ENCODE assay signal across 23 mouse cellular contexts in genomic region chr4:105001736-105002135, GRCm38 (mm10).
"Had no signal": no experiment of that assay in that cellular context is flagged by ENCODE, and none has a peak within 500 bp of the region (broad histone marks: within the 10 kb centered on the region; RNA-seq: fewer than 3 reads in every experiment).

No protein-coding gene starts in this region.

- H3K36me3 ChIP-seq: limb, embryonic 10.5 days; limb, embryonic 13.5 days; liver, embryonic 12.5 days; liver, embryonic 15.5 days; lung, embryonic 15.5 days; midbrain, embryonic 10.5 days had no signal

- H3K9me3 ChIP-seq: limb, embryonic 10.5 days; limb, embryonic 13.5 days; liver, embryonic 12.5 days; liver, embryonic 15.5 days; lung, embryonic 15.5 days; megakaryocyte, embryonic 14.5 days; midbrain, embryonic 10.5 days had no signal

- H3K27ac ChIP-seq: kidney, postnatal 0 days; layer of hippocampus, adult 2 months; limb, embryonic 10.5 days; limb, embryonic 13.5 days; liver, embryonic 12.5 days; liver, embryonic 15.5 days; lung, embryonic 15.5 days; midbrain, embryonic 10.5 days; stomach, postnatal 0 days had no signal

- DNase-seq: kidney, postnatal 25 days; layer of hippocampus, adult 9-11 months; liver; lung, adult 18-20 months; lung, postnatal 10 days; lung, postnatal 36 days; right cerebral cortex, adult 18-20 months; right cerebral cortex, postnatal 14 days; right cerebral cortex, postnatal 4 days; thymus, adult 2 months; thymus, postnatal 14 days; thymus, postnatal 4 days had no signal

- H3K4me2 ChIP-seq: limb, embryonic 13.5 days; liver, embryonic 12.5 days; liver, embryonic 15.5 days; lung, embryonic 15.5 days had no signal

- H3K4me1 ChIP-seq: limb, embryonic 10.5 days; limb, embryonic 13.5 days; liver, embryonic 12.5 days; liver, embryonic 15.5 days; lung, embryonic 15.5 days; megakaryocyte, embryonic 14.5 days; midbrain, embryonic 10.5 days had no signal

- H3K27me3 ChIP-seq: limb, embryonic 13.5 days; liver, embryonic 12.5 days; liver, embryonic 15.5 days; lung, embryonic 15.5 days; megakaryocyte, embryonic 14.5 days had no signal

- ATAC-seq: liver, embryonic 12.5 days; midbrain, embryonic 16.5 days had no signal

- H3K4me3 ChIP-seq: layer of hippocampus, adult 2 months; limb, embryonic 10.5 days; limb, embryonic 13.5 days; liver, embryonic 12.5 days; liver, embryonic 15.5 days; lung, embryonic 15.5 days; megakaryocyte, embryonic 14.5 days; midbrain, embryonic 10.5 days had no signal

- H3K9ac ChIP-seq: limb, embryonic 13.5 days; liver, embryonic 12.5 days; liver, embryonic 15.5 days; lung, embryonic 15.5 days had no signal
